Comparison of ENCODE assay signal across 10 mouse cellular contexts in the genomic region with DNA sequence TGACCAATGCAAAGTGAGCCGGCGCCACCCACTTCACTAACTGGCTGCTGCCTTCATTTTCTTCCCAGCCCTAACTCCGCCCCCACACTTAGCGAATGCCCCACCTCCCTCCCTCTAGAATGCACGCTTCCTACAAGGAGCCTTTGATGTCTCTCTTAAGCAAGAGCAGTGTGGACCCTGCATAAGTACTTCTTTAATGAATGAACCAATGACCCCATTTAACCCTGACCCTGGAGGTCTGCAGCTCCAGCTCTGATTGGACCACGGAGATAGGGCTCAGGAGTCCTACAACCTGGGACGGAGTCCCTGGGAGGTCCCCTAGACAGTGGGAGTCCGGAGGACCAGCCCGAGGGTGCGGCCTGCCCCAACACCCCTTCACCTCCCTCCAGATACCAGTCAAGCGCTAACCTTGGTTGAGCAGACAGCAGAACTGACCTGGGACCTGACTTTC.
DNase-seq lines count a peak whose midpoint lies in the region; ATAC-seq and TF ChIP-seq lines count a peak whose summit lies in the region.
"Had no signal": no experiment of that assay in that cellular context is flagged by ENCODE, and none has a peak within 500 bp of the region (broad histone marks: within the 10 kb centered on the region; RNA-seq: fewer than 3 reads in every experiment).

No protein-coding gene starts in this region.

- no peaks in the 10 kb centered on the region for H3K9me3 ChIP-seq in hindbrain, embryonic 12.5 days (replicated peaks)
- no peaks in the 10 kb centered on the region for H3K9me3 ChIP-seq in hindbrain, postnatal 0 days (ENCODE audit: low read length)
- H3K9me3 ChIP-seq: liver, embryonic 15.5 days had no signal

- no peak for TF ChIP-seq CTCF in hindbrain, postnatal 0 days (IDR thresholded peaks at IDR 0.05; ENCODE audit: low read depth)

- peaks cover 7% of the 10 kb centered on the region for H3K4me1 ChIP-seq in hindbrain, embryonic 12.5 days
- H3K4me1 ChIP-seq in hindbrain, postnatal 0 days (ENCODE audit: insufficient read depth, low read length) = no peaks in the 10 kb centered on the region
- H3K4me1 ChIP-seq: liver, embryonic 15.5 days had no signal

- H3K4me3 ChIP-seq in hindbrain, embryonic 12.5 days = no peak overlapping the region
- no peak overlapping the region for H3K4me3 ChIP-seq in hindbrain, postnatal 0 days (ENCODE audit: low read length)
- H3K4me3 ChIP-seq: liver, embryonic 15.5 days had no signal

- ATAC-seq in hindbrain, embryonic 12.5 days (ENCODE audit: low FRiP score) = no peak
- no peak for ATAC-seq in hindbrain, postnatal 0 days
- no peak for ATAC-seq in erythroid progenitor cell, adult 5-6 weeks (replicated peaks; ENCODE audit: low FRiP score, poor library complexity, severe bottlenecking)

- WGBS in hindbrain, embryonic 12.5 days = 6% methylated on average over 11 of the region's 11 CpGs
- WGBS in hindbrain, postnatal 0 days = 7% methylated on average over 11 of the region's 11 CpGs

- H3K27ac ChIP-seq in hindbrain, embryonic 12.5 days = no peak overlapping the region
- no peak overlapping the region for H3K27ac ChIP-seq in hindbrain, postnatal 0 days
- H3K27ac ChIP-seq: liver, embryonic 15.5 days had no signal

- H3K4me2 ChIP-seq in hindbrain, embryonic 12.5 days (replicated peaks) = 0 out of 2 replicates have a peak overlapping the region, but pooled peaks have one; percentile 6
- no peak overlapping the region for H3K4me2 ChIP-seq in hindbrain, postnatal 0 days (ENCODE audit: low read depth, low read length)
- H3K4me2 ChIP-seq: liver, embryonic 15.5 days had no signal

- no peaks in the 10 kb centered on the region for H3K36me3 ChIP-seq in hindbrain, embryonic 12.5 days
- H3K36me3 ChIP-seq in hindbrain, postnatal 0 days (ENCODE audit: insufficient read depth, low read length) = no peaks in the 10 kb centered on the region
- H3K36me3 ChIP-seq: G1E; liver, embryonic 15.5 days had no signal

- no peak overlapping the region for H3K9ac ChIP-seq in hindbrain, embryonic 12.5 days
- no peak overlapping the region for H3K9ac ChIP-seq in hindbrain, postnatal 0 days (replicated peaks; ENCODE audit: low read length)
- H3K9ac ChIP-seq: liver, embryonic 15.5 days had no signal

- DNase-seq in hindbrain, postnatal 0 days (ENCODE audit: low spot score) = no peak
- peak; percentile 86 for DNase-seq in ES-CJ7 (ENCODE audit: low read depth, low spot score)
- peak; percentile 62 for DNase-seq in embryo, embryonic 9.5 days (ENCODE audit: extremely low spot score)
- DNase-seq in lung, postnatal 14 days = peak; percentile 6
- no peak for DNase-seq in B cell, adult 2 months
- DNase-seq in c-Kit-positive CD71-positive TER-119-positive erythroid progenitor cells, embryonic 14.5 days (ENCODE audit: low spot score) = no peak

- peaks cover 91% of the 10 kb centered on the region for H3K27me3 ChIP-seq in hindbrain, embryonic 12.5 days
- peaks cover 66% of the 10 kb centered on the region for H3K27me3 ChIP-seq in hindbrain, postnatal 0 days (ENCODE audit: insufficient read depth, low read length)

Comparison
In these comparisons a context has a peak if more than half of its experiments do, and no peak if none do; other contexts are left out.
1. DNase-seq: peak in ES-CJ7 (single experiment), embryo, embryonic 9.5 days (single experiment) and lung, postnatal 14 days (single experiment); none in hindbrain, postnatal 0 days (single experiment), B cell, adult 2 months (0 of 2) and c-Kit-positive CD71-positive TER-119-positive erythroid progenitor cells, embryonic 14.5 days (single experiment).